Mouse (Mus musculus) limb, embryonic 15.5 days (tissue): ENCODE data around the gene Eif3a. TPM values are rescaled to one million over a fixed set of nuclear protein-coding genes. Genes with fewer than 3 reads are reported as not detected.

ENCODE experiments used
- ATAC-seq: fragments of 200-750 bp; cut with Nextera tagmentation; 2 replicates; pipeline ENCODE4 v1.8.0; 2017; ENCODE audit warnings: low read depth, moderate TSS enrichment; ENCODE audit not compliant: insufficient number of reproducible peaks, low FRiP score, low TSS enrichment
- H3K27ac ChIP-seq: fragments of 300-500 bp; sonication (generic); 2 replicates; pipeline ENCODE4 v1.5.1; 2015; ENCODE audit warnings: moderate library complexity, mild to moderate bottlenecking, inconsistent platforms
- H3K27me3 ChIP-seq: fragments of 300-500 bp; sonication (generic); 2 replicates; pipeline ENCODE4 v1.6.1; 2015; ENCODE audit warnings: inconsistent platforms
- H3K36me3 ChIP-seq: fragments of 300-500 bp; sonication (generic); 2 replicates; pipeline ENCODE4 v1.6.1; 2015; ENCODE audit warnings: inconsistent platforms
- H3K4me1 ChIP-seq: fragments of 300-500 bp; sonication (generic); 2 replicates; pipeline ENCODE4 v1.6.1; 2015; ENCODE audit warnings: inconsistent platforms
- H3K4me2 ChIP-seq: fragments of 300-500 bp; sonication (generic); 2 replicates; pipeline ENCODE4 v1.6.1; 2015; ENCODE audit warnings: mild to moderate bottlenecking, inconsistent platforms
- H3K4me3 ChIP-seq: fragments of 300-500 bp; sonication (generic); 2 replicates; pipeline ENCODE4 v1.5.1; 2015; ENCODE audit warnings: mild to moderate bottlenecking, inconsistent platforms
- H3K9ac ChIP-seq: fragments of 300-500 bp; sonication (generic); 2 replicates; pipeline ENCODE4 v1.6.1; 2015; ENCODE audit warnings: inconsistent platforms
- H3K9me3 ChIP-seq: fragments of 300-500 bp; sonication (generic); 2 replicates; pipeline ENCODE4 v1.6.1; 2016; ENCODE audit warnings: inconsistent platforms
- WGBS: fragments of 180-500 bp; shearing (Covaris S2); methylation state at CpG from one replicate; pipeline ENCODE4 v1.1.7; 2015; 5-methylcytosine and 5-hydroxymethylcytosine counted together
- polyA plus RNA-seq: library from polyadenylated mRNA; unstranded; fragments of >200 nt; fragmentation: Nextera tagmentation; extraction: Ambion mirVana; gene quantifications from 2 replicates; pipeline ENCODE4 v1.2.1, GENCODE M21; 2015

The Eif3a gene
- polyA plus RNA-seq, 1 experiment from 2014 or later: 141 TPM

- peak overlapping the region; percentile 57 for H3K9ac ChIP-seq
- H3K4me2 ChIP-seq: peak overlapping the region; percentile 100
- peaks cover 15% of the 10 kb centered on the region for H3K4me1 ChIP-seq
- peaks cover 7% of the 10 kb centered on the region; the same call in 1 of the 2 replicates for H3K36me3 ChIP-seq
- H3K4me3 ChIP-seq: peak overlapping the region; percentile 88
- peaks cover 2% of the 10 kb centered on the region; the same call in 1 of the 2 replicates for H3K27me3 ChIP-seq
- peak; percentile 26; the same call in 1 of the 2 replicates for ATAC-seq
- no peaks in the 10 kb centered on the region for H3K9me3 ChIP-seq
- under 1% methylated on average over 105 of the region's 115 CpGs for WGBS
- H3K27ac ChIP-seq: no peak overlapping the region
These were observed 34.0 kb downstream of the Eif3a start for GRCm38 (mm10) chr19:60756192-60757098.

DNA sequence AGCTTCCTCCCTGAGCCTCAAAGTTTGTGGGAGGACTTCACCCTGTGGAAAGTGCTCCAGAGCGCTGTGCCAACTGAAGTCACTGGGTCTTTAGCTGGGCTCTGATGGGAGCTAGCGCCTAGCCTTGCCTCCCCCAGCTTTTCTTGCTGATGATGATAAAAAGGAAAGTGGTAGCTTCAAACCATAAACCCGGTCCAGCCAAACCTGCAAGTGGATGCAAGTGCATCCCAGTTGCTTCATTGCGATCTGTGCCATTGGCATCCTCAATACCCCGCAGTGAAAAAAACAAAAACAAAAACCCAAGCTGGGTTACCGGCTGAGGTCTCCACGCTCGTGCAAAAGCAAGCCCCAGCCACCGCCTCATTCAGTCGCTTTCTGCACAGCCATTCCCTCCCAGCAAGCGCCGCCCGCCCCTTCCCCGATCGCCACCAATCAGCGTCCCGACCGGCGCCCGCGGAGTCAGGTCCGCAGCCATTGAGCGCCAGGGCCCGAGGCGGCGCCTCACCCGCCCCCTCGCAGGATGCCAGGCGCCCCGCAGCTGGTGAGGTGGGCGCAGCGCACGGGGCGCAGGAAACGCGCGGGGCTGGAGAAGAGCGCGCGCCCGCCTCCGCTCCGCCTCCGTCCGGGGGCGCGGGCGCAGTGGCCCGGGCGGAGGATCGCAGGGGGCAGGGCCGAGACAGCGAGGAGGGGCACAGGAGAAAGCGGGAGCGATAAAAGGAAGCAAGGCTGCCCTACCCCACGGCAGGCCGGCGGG is 34.8 kb downstream of the Eif3a start, which contains the start of gene Nanos1:
Nanos1 (plus strand) TSS at position 550 of the 754 bp plus-strand sequence.
- peaks cover 2% of the 10 kb centered on the region; the same call in 1 of the 2 replicates for H3K27me3 ChIP-seq
- H3K4me3 ChIP-seq: peak within 1 kb of the TSS; percentile 88
- peak within 1 kb of the TSS; percentile 57 for H3K9ac ChIP-seq
- H3K4me1 ChIP-seq: peaks cover 15% of the 10 kb centered on the region
- peaks cover 7% of the 10 kb centered on the region; the same call in 1 of the 2 replicates for H3K36me3 ChIP-seq
- under 1% methylated on average over 58 of the region's 58 CpGs for WGBS
- ATAC-seq: peak; percentile 91
- H3K4me2 ChIP-seq: peak within 1 kb of the TSS; percentile 100
- H3K9me3 ChIP-seq: no peaks in the 10 kb centered on the region
- H3K27ac ChIP-seq: no peak within 1 kb of the TSS

GRCm38 (mm10) chr19:60747801-60748200 is 42.7 kb downstream of the Eif3a start:
- no peaks in the 10 kb centered on the region for H3K27me3 ChIP-seq
- no peaks in the 10 kb centered on the region for H3K36me3 ChIP-seq
- no peak overlapping the region for H3K9ac ChIP-seq
- H3K4me1 ChIP-seq: no peaks in the 10 kb centered on the region
- no peak overlapping the region for H3K4me2 ChIP-seq
- ATAC-seq: no peak
- WGBS: 87% methylated on average over 1 of the region's 1 CpGs
- H3K4me3 ChIP-seq: no peak overlapping the region
- H3K27ac ChIP-seq: no peak overlapping the region
- no peaks in the 10 kb centered on the region for H3K9me3 ChIP-seq

- no peak for ATAC-seq
- no peaks in the 10 kb centered on the region for H3K9me3 ChIP-seq
- H3K4me3 ChIP-seq: no peak overlapping the region
- 70% methylated on average over 5 of the region's 5 CpGs for WGBS
- H3K27me3 ChIP-seq: no peaks in the 10 kb centered on the region
- H3K9ac ChIP-seq: no peak overlapping the region
- H3K27ac ChIP-seq: no peak overlapping the region
- H3K4me1 ChIP-seq: no peaks in the 10 kb centered on the region
- no peak overlapping the region for H3K4me2 ChIP-seq
- no peaks in the 10 kb centered on the region for H3K36me3 ChIP-seq
These were observed 46.5 kb downstream of the Eif3a start for GRCm38 (mm10) chr19:60743767-60744547.

- no peak overlapping the region for H3K27ac ChIP-seq
- ATAC-seq: no peak
- no peaks in the 10 kb centered on the region for H3K27me3 ChIP-seq
- 50% methylated on average over 1 of the region's 1 CpGs for whole genome bisulfite sequencing
- no peaks in the 10 kb centered on the region for H3K4me1 ChIP-seq
- H3K4me2 ChIP-seq: no peak overlapping the region
- no peaks in the 10 kb centered on the region for H3K9me3 ChIP-seq
- H3K4me3 ChIP-seq: no peak overlapping the region
- no peaks in the 10 kb centered on the region for H3K36me3 ChIP-seq
- no peak overlapping the region for H3K9ac ChIP-seq
These were observed 49.9 kb downstream of the Eif3a start for GRCm38 (mm10) chr19:60740560-60740959.

- no peak for ATAC-seq
- H3K36me3 ChIP-seq: no peaks in the 10 kb centered on the region
- H3K4me2 ChIP-seq: no peak overlapping the region
- no peaks in the 10 kb centered on the region for H3K4me1 ChIP-seq
- H3K27me3 ChIP-seq: no peaks in the 10 kb centered on the region
- H3K4me3 ChIP-seq: no peak overlapping the region
- no peak overlapping the region for H3K9ac ChIP-seq
- H3K27ac ChIP-seq: no peak overlapping the region
- no peaks in the 10 kb centered on the region for H3K9me3 ChIP-seq
- WGBS: 90% methylated on average over 1 of the region's 1 CpGs
These were observed 58.5 kb downstream of the Eif3a start for GRCm38 (mm10) chr19:60731966-60732365.

GRCm38 (mm10) chr19:60731299-60731698 is 59.2 kb downstream of the Eif3a start:
- no peak overlapping the region for H3K4me3 ChIP-seq
- H3K4me2 ChIP-seq: no peak overlapping the region
- WGBS: 74% methylated on average over 1 of the region's 1 CpGs
- no peaks in the 10 kb centered on the region for H3K4me1 ChIP-seq
- H3K36me3 ChIP-seq: no peaks in the 10 kb centered on the region
- no peak for ATAC-seq
- no peaks in the 10 kb centered on the region for H3K9me3 ChIP-seq
- H3K9ac ChIP-seq: no peak overlapping the region
- no peak overlapping the region for H3K27ac ChIP-seq
- H3K27me3 ChIP-seq: no peaks in the 10 kb centered on the region

DNA sequence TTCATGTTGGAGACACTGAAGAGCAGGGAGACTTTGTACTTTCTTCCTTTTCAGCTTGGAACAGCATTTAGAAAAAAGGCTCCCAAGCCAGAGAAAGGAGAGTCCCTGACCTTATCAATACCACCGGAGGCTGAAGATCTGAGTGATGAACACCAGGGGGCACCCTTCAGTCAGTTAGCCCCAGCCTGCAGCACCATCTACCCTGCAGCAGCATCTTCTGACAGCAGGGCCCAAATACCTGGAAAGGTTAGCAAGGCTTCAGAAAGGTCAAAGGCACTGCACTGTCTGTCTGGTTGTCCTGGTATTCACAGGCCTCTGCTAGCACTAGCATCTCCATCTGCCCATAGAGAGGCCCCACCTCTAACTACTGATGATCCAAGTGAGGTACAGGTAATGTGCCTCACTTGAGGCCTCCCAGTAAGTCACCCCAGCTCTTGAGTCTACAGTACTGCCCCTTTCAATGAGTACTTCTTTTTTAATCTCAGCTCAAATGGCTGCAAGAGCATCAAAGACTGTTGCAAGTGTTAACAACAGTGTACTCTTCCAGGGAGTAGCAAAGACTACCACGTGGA is 60.1 kb downstream of the Eif3a start:
- Histone ChIP-seq H3K9me3 (no peaks in the 10 kb centered on the region), H3K4me2 (no peak overlapping the region), H3K4me1 (no peaks in the 10 kb centered on the region), H3K27ac (no peak overlapping the region), H3K4me3 (no peak overlapping the region), H3K9ac (no peak overlapping the region), H3K27me3 (no peaks in the 10 kb centered on the region), H3K36me3 (no peaks in the 10 kb centered on the region)
- WGBS: 50% methylated on average over 2 of the region's 2 CpGs
- ATAC-seq: no peak

DNA sequence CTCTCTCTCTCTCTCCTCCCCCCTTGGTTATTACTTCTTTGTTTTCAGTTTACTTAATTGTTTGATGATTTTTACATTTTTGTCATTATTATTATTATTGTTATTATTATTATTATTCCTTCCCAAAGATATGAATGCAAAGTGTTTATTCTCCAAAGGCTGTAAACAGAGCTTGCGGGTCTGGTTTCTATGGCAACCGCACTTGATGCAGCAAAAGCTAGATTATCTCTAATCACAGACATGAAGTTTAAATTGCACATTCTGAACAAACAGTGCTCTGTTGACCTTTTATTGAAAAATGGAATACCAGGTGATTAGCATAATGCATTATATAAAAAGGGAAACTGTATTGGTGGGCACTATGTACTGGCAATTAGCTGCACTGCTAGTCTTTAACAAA is 74.1 kb downstream of the Eif3a start:
- WGBS: 94% methylated on average over 2 of the region's 2 CpGs

GRCm38 (mm10) chr19:60712577-60712976 is 77.9 kb downstream of the Eif3a start:
- H3K4me1 ChIP-seq: no peaks in the 10 kb centered on the region
- no peak for ATAC-seq
- H3K4me3 ChIP-seq: no peak overlapping the region
- H3K27ac ChIP-seq: no peak overlapping the region
- 82% methylated on average over 2 of the region's 2 CpGs for WGBS
- no peak overlapping the region for H3K9ac ChIP-seq
- no peak overlapping the region for H3K4me2 ChIP-seq
- H3K36me3 ChIP-seq: no peaks in the 10 kb centered on the region
- no peaks in the 10 kb centered on the region for H3K27me3 ChIP-seq
- no peaks in the 10 kb centered on the region for H3K9me3 ChIP-seq

More for the DNA sequence above, 74.1 kb downstream of the Eif3a start:
- Histone ChIP-seq H3K4me1 (no peaks in the 10 kb centered on the region), H3K36me3 (no peaks in the 10 kb centered on the region), H3K4me3 (no peak overlapping the region), H3K9ac (no peak overlapping the region), H3K9me3 (no peaks in the 10 kb centered on the region), H3K27ac (no peak overlapping the region), H3K27me3 (no peaks in the 10 kb centered on the region), H3K4me2 (no peak overlapping the region)
- no peak for ATAC-seq
